Comparison of ENCODE assay signal across 10 mouse cellular contexts in genomic region chr19:12575107-12575506, GRCm38 (mm10). TPM values are rescaled to one million over a fixed set of nuclear protein-coding genes. Genes with fewer than 3 reads are reported as not detected.
DNase-seq lines count a peak whose midpoint lies in the region; ATAC-seq and TF ChIP-seq lines count a peak whose summit lies in the region.
"Had no signal": no experiment of that assay in that cellular context is flagged by ENCODE, and none has a peak within 500 bp of the region (broad histone marks: within the 10 kb centered on the region; RNA-seq: fewer than 3 reads in every experiment).

No protein-coding gene starts in this region.

- intact Hi-C loops in heart, adult 2 months (cut with DNase I) = loop anchor here (10.0 kb wide), 1 partner anchor 560 kb away; no protein-coding TSS in a partner anchor

- TF ChIP-seq POLR2A in heart, adult 2 months (IDR thresholded peaks at IDR 0.05; ENCODE audit: insufficient read depth, low read depth, low read length) = no peak

- peaks cover 9% of the 10 kb centered on the region for H3K4me1 ChIP-seq in heart, adult 2 months (ENCODE audit: control insufficient read depth, insufficient read depth, low read length)
- H3K4me1 ChIP-seq in heart, embryonic 11.5 days (ENCODE audit: control insufficient read depth, insufficient read depth, low read length) = peaks cover 2% of the 10 kb centered on the region; the same call in 1 of the 2 replicates
- peaks cover 49% of the 10 kb centered on the region for H3K4me1 ChIP-seq in liver, embryonic 12.5 days

- peak overlapping the region; percentile 49; the same call in 1 of the 2 replicates for H3K4me3 ChIP-seq in heart, adult 2 months
- no peak overlapping the region for H3K4me3 ChIP-seq in heart, embryonic 11.5 days (ENCODE audit: low read depth, low read length)
- H3K4me3 ChIP-seq in liver, embryonic 12.5 days = peak overlapping the region; percentile 74

- no peak overlapping the region for H3K4me2 ChIP-seq in heart, embryonic 11.5 days
- peak overlapping the region; percentile 80 for H3K4me2 ChIP-seq in liver, embryonic 12.5 days

- WGBS in heart, adult 2 months = 41% methylated on average over 7 of the region's 7 CpGs
- WGBS in heart, embryonic 11.5 days (ENCODE audit: insufficient replicate concordance) = 92% methylated on average over 7 of the region's 7 CpGs
- 56% methylated on average over 7 of the region's 7 CpGs for WGBS in liver, embryonic 12.5 days (ENCODE audit: insufficient replicate concordance)

- DNase-seq in heart, adult 2 months = peak; percentile 45 to 53
- peak; percentile 71 for DNase-seq in 416B (ENCODE audit: low read depth)
- no peak for DNase-seq in B cell, adult 2 months
- DNase-seq in right cerebral cortex, postnatal 25 days = no peak
- DNase-seq in Muller cell, postnatal 12 days (ENCODE audit: inconsistent ontology term) = no peak
- DNase-seq: kidney, postnatal 4 days had no signal

- ATAC-seq in heart, embryonic 11.5 days (replicated peaks; ENCODE audit: insufficient number of reproducible peaks, low FRiP score, low TSS enrichment) = no peak
- ATAC-seq in erythroid progenitor cell, adult 5-6 weeks (replicated peaks; ENCODE audit: low FRiP score, poor library complexity, severe bottlenecking) = peak; percentile 46
- no peak for ATAC-seq in liver, embryonic 12.5 days

- no peak overlapping the region for H3K9ac ChIP-seq in heart, adult 2 months (ENCODE audit: low read depth, low read length)
- no peak overlapping the region for H3K9ac ChIP-seq in heart, embryonic 11.5 days (ENCODE audit: low read depth, low read length)
- H3K9ac ChIP-seq in liver, embryonic 12.5 days = peak overlapping the region; percentile 82

- peaks cover 2% of the 10 kb centered on the region; the same call in 1 of the 2 replicates for H3K79me2 ChIP-seq in heart, adult 2 months (replicated peaks; ENCODE audit: control insufficient read depth, insufficient read depth, low read length)

- TF ChIP-seq EP300 in heart, adult 2 months (IDR thresholded peaks at IDR 0.05; ENCODE audit: insufficient read depth, low read depth, low read length) = no peak

- H3K9me3 ChIP-seq in heart, embryonic 11.5 days (replicated peaks; ENCODE audit: control insufficient read depth, low read length) = no peaks in the 10 kb centered on the region
- H3K9me3 ChIP-seq in liver, embryonic 12.5 days (replicated peaks) = no peaks in the 10 kb centered on the region
- H3K9me3 ChIP-seq: forebrain, embryonic 10.5 days had no signal

- H3K27ac ChIP-seq in heart, adult 2 months = peak overlapping the region; percentile 84
- no peak overlapping the region for H3K27ac ChIP-seq in heart, embryonic 11.5 days (ENCODE audit: low read depth, low read length)
- H3K27ac ChIP-seq in liver, embryonic 12.5 days = peak overlapping the region; percentile 1; the same call in 1 of the 2 replicates

- TF ChIP-seq CTCF in heart, adult 2 months (IDR thresholded peaks at IDR 0.05) = no peak

- H3K27me3 ChIP-seq in heart, adult 2 months (ENCODE audit: control insufficient read depth, insufficient read depth, low read length) = no peaks in the 10 kb centered on the region
- no peaks in the 10 kb centered on the region for H3K27me3 ChIP-seq in heart, embryonic 11.5 days (ENCODE audit: control insufficient read depth, insufficient read depth, low read length)
- no peaks in the 10 kb centered on the region for H3K27me3 ChIP-seq in liver, embryonic 12.5 days (replicated peaks)

- peaks cover 8% of the 10 kb centered on the region for H3K36me3 ChIP-seq in heart, adult 2 months (ENCODE audit: control insufficient read depth, insufficient read depth, low read length)
- H3K36me3 ChIP-seq in heart, embryonic 11.5 days (ENCODE audit: control insufficient read depth, insufficient read depth, low read length) = peaks cover 3% of the 10 kb centered on the region; the same call in 1 of the 2 replicates
- H3K36me3 ChIP-seq in liver, embryonic 12.5 days = peaks cover 35% of the 10 kb centered on the region

RNA-seq across cellular contexts. Expression of gene Gm4952, which starts 24.7 kb away (rescaled TPM):
- not detected for total RNA-seq in heart, adult 2 months (2021)
- not detected in 2 replicates for polyA plus RNA-seq in heart, adult 2 months (2012; rRNA removed)
- polyA plus RNA-seq in heart, embryonic 11.5 days (2014; fragmentation: Nextera tagmentation; extraction: Ambion mirVana) = 0.09 and 0.49 TPM in 2 replicates
- total RNA-seq in erythroid progenitor cell, adult 5-6 weeks (2015; ENCODE audit: low replicate concordance) = not detected in 2 replicates
- not detected in 2 replicates for total RNA-seq in erythroid progenitor cell, adult 5-6 weeks (2017; ENCODE audit: low replicate concordance)
- polyA plus RNA-seq in liver, embryonic 12.5 days (2016; fragmentation: Nextera tagmentation; extraction: Ambion mirVana) = 0.57 and 0.68 TPM in 2 replicates
- polyA plus RNA-seq: forebrain, embryonic 10.5 days had no signal

RNA-seq across cellular contexts. Expression of gene Fam111a, which starts 29.6 kb away (rescaled TPM):
- total RNA-seq in heart, adult 2 months (2021) = 1 to 10 TPM; 4.4 to 4.7 TPM
- 1.5 and 2.7 TPM in 2 replicates for polyA plus RNA-seq in heart, adult 2 months (2012; rRNA removed)
- polyA plus RNA-seq in heart, embryonic 11.5 days (2014; fragmentation: Nextera tagmentation; extraction: Ambion mirVana) = 26.3 and 30.0 TPM in 2 replicates
- total RNA-seq in erythroid progenitor cell, adult 5-6 weeks (2015; ENCODE audit: low replicate concordance) = 154 and 179 TPM in 2 replicates
- 182 and 186 TPM in 2 replicates for total RNA-seq in erythroid progenitor cell, adult 5-6 weeks (2017; ENCODE audit: low replicate concordance)
- 34.1 and 35.4 TPM in 2 replicates for polyA plus RNA-seq in liver, embryonic 12.5 days (2016; fragmentation: Nextera tagmentation; extraction: Ambion mirVana)

RNA-seq across cellular contexts. Expression of gene Glyat, which starts 58.0 kb away (rescaled TPM):
- not detected for total RNA-seq in heart, adult 2 months (2021)
- 0.20 TPM in 1 of 2 replicates, not detected in the other for polyA plus RNA-seq in heart, adult 2 months (2012; rRNA removed)
- not detected in 2 replicates for polyA plus RNA-seq in heart, embryonic 11.5 days (2014; fragmentation: Nextera tagmentation; extraction: Ambion mirVana)
- total RNA-seq in erythroid progenitor cell, adult 5-6 weeks (2015; ENCODE audit: low replicate concordance) = not detected in 2 replicates
- 5.3 TPM in 1 of 2 replicates, not detected in the other for total RNA-seq in erythroid progenitor cell, adult 5-6 weeks (2017; ENCODE audit: low replicate concordance)
- 0.33 TPM in 1 of 2 replicates, not detected in the other for polyA plus RNA-seq in liver, embryonic 12.5 days (2016; fragmentation: Nextera tagmentation; extraction: Ambion mirVana)
- polyA plus RNA-seq: forebrain, embryonic 10.5 days had no signal

Comparison
In these comparisons a context has a peak if more than half of its experiments do, and no peak if none do; other contexts are left out.
1. DNase-seq: peak in heart, adult 2 months (2 of 2) and 416B (single experiment); none in B cell, adult 2 months (0 of 2), right cerebral cortex, postnatal 25 days (single experiment) and Muller cell, postnatal 12 days (single experiment).